Mouse (Mus musculus) neutrophil, adult 83 days (primary cell): Measurements from ENCODE around the gene Phyh. TPM values are rescaled to one million over a fixed set of nuclear protein-coding genes. Genes with fewer than 3 reads are reported as not detected.

Source experiments
- total RNA-seq, 2 experiments: library from RNA; stranded (reverse); gene quantifications; one replicate each; pipeline ENCODE4 v1.2.4; 2023

Phyh gene
- total RNA-seq, result 10 to 100 TPM; 33.7 to 36.1 TPM

GRCm38 (mm10) chr2:4918860-4919739 lies at the start of gene Phyh:
Gene Phyh, plus strand, starts transcription at chr2:4919019.

GRCm38 (mm10) chr2:4881350-4882248 lies 37.2 kb upstream of the Phyh start, which contains the start of gene Sephs1:
Gene Sephs1, plus strand, starts transcription at chr2:4881564.

GRCm38 (mm10) chr2:4975807-4976206 lies 57.0 kb downstream of the Phyh start, which contains the start of gene Ucma:
Gene Ucma, plus strand, starts transcription at chr2:4976122.

Other genes with a start within 250 kb of the Phyh start
- not detected for gene Bend7, start 201.2 kb upstream of the Phyh start, total RNA-seq
- gene Sephs1, start 37.5 kb upstream of the Phyh start, total RNA-seq, result 10 to 100 TPM; 22.7 to 25.9 TPM
- gene Ucma, start 57.1 kb downstream of the Phyh start, total RNA-seq, result not detected
- gene Mcm10, start 93.8 kb downstream of the Phyh start, total RNA-seq, result 10 to 100 TPM; 26.8 to 39.2 TPM
- gene Optn, start 145.0 kb downstream of the Phyh start, total RNA-seq, result 10 to 100 TPM; 21.4 to 24.3 TPM
- not detected for gene Ccdc3, start 218.8 kb downstream of the Phyh start, total RNA-seq